ENCODE assay signal across 9 mouse cellular contexts in the genomic region with DNA sequence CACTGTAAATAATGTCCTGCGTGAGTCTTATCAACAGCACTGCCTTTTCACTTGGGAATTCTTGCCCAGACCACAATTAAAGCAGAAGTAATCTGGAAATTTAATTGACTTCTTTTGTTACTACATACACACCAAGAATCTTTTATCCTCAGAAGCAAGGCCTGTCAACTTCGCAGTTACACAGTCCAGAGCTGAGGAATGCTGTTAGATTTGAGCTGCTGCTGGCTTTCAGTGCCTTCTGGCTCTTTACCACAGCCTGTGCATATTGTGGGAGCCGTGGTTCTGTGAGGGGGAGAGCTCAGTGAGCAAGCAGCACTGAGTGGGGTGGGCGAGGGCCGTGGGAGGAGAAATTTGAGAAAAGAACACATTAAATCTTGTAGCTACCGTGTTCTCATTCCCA. TPM values are rescaled to one million over a fixed set of nuclear protein-coding genes. Genes with fewer than 3 reads are reported as not detected.
A peak's percentile ranks its signal among the peaks of the same experiment; 100 is the strongest.
DNase-seq lines count a peak whose midpoint lies in the region; ATAC-seq and TF ChIP-seq lines count a peak whose summit lies in the region.
"Had no signal": no experiment of that assay in that cellular context is flagged by ENCODE, and none has a peak within 500 bp of the region (broad histone marks: within the 10 kb centered on the region; RNA-seq: fewer than 3 reads in every experiment).

No protein-coding gene starts in this region.

- no peaks in the 10 kb centered on the region for H3K27me3 ChIP-seq in hindbrain, embryonic 16.5 days (replicated peaks; ENCODE audit: control insufficient read depth, insufficient read depth, low read length)
- H3K27me3 ChIP-seq in hindbrain, embryonic 12.5 days: no peaks in the 10 kb centered on the region
- no peaks in the 10 kb centered on the region for H3K27me3 ChIP-seq in midbrain, embryonic 16.5 days (ENCODE audit: control insufficient read depth, insufficient read depth, low read depth, low read length)

- H3K36me3 ChIP-seq in hindbrain, embryonic 16.5 days (ENCODE audit: control insufficient read depth, insufficient read depth, low read length): no peaks in the 10 kb centered on the region
- no peaks in the 10 kb centered on the region for H3K36me3 ChIP-seq in hindbrain, embryonic 12.5 days
- H3K36me3 ChIP-seq in macrophage (ENCODE audit: inconsistent target): no peaks in the 10 kb centered on the region
- no peaks in the 10 kb centered on the region for H3K36me3 ChIP-seq in midbrain, embryonic 16.5 days (ENCODE audit: control insufficient read depth, insufficient read depth, low read length)

- peak; percentile 54 to 70 for DNase-seq in kidney, postnatal 4 days
- DNase-seq in embryo, embryonic 10 days (ENCODE audit: low spot score): no peak
- no peak for DNase-seq in gastrocnemius, postnatal 10 days

- TF ChIP-seq POLR2A in cortical plate, adult 2 months (IDR thresholded peaks at IDR 0.05; ENCODE audit: extremely low read depth, insufficient read depth, low read length): peak; percentile 66

- H3K9ac ChIP-seq in hindbrain, embryonic 16.5 days (ENCODE audit: low read depth, low read length): no peak overlapping the region
- no peak overlapping the region for H3K9ac ChIP-seq in hindbrain, embryonic 12.5 days
- H3K9ac ChIP-seq in midbrain, embryonic 16.5 days (ENCODE audit: low read depth, low read length): no peak overlapping the region

- TF ChIP-seq CTCF in cortical plate, adult 2 months (IDR thresholded peaks at IDR 0.05; ENCODE audit: extremely low read depth, insufficient read depth, low read length): no peak

- no peaks in the 10 kb centered on the region for H3K9me3 ChIP-seq in hindbrain, embryonic 16.5 days (ENCODE audit: control insufficient read depth, low read length)
- H3K9me3 ChIP-seq in hindbrain, embryonic 12.5 days (replicated peaks): no peaks in the 10 kb centered on the region
- H3K9me3 ChIP-seq in midbrain, embryonic 16.5 days (replicated peaks; ENCODE audit: control insufficient read depth, low read length, poor library complexity, severe bottlenecking): no peaks in the 10 kb centered on the region
- H3K9me3 ChIP-seq: G1E had no signal

- H3K4me2 ChIP-seq in hindbrain, embryonic 16.5 days (ENCODE audit: low read length): no peak overlapping the region
- no peak overlapping the region for H3K4me2 ChIP-seq in hindbrain, embryonic 12.5 days (replicated peaks)
- H3K4me2 ChIP-seq in midbrain, embryonic 16.5 days (ENCODE audit: low read length): no peak overlapping the region

- ATAC-seq in hindbrain, embryonic 16.5 days: no peak
- ATAC-seq in hindbrain, embryonic 12.5 days (ENCODE audit: low FRiP score): no peak
- ATAC-seq in midbrain, embryonic 16.5 days: no peak

- H3K4me3 ChIP-seq in hindbrain, embryonic 16.5 days (ENCODE audit: low read length): no peak overlapping the region
- no peak overlapping the region for H3K4me3 ChIP-seq in hindbrain, embryonic 12.5 days
- H3K4me3 ChIP-seq in cortical plate, adult 2 months (ENCODE audit: insufficient read depth, low read length): peak overlapping the region; percentile 3; the same call in 1 of the 2 replicates
- H3K4me3 ChIP-seq in macrophage (ENCODE audit: inconsistent target): peak overlapping the region; percentile 91; the same call in 1 of the 2 replicates
- no peak overlapping the region for H3K4me3 ChIP-seq in midbrain, embryonic 16.5 days (ENCODE audit: low read depth, low read length)

- H3K79me2 ChIP-seq in macrophage (ENCODE audit: inconsistent target): peaks cover 89% of the 10 kb centered on the region

- H3K4me1 ChIP-seq in hindbrain, embryonic 16.5 days (ENCODE audit: control insufficient read depth, insufficient read depth, low read depth, low read length): peaks cover 34% of the 10 kb centered on the region
- H3K4me1 ChIP-seq in hindbrain, embryonic 12.5 days: peaks cover 32% of the 10 kb centered on the region
- peaks cover 8% of the 10 kb centered on the region for H3K4me1 ChIP-seq in cortical plate, adult 2 months (ENCODE audit: control insufficient read depth, insufficient read depth, low read length)
- peaks cover 34% of the 10 kb centered on the region for H3K4me1 ChIP-seq in midbrain, embryonic 16.5 days (ENCODE audit: control insufficient read depth, insufficient read depth, low read length)

- H3K27ac ChIP-seq in hindbrain, embryonic 16.5 days (ENCODE audit: low read depth, low read length): peak overlapping the region; percentile 51; the same call in 1 of the 2 replicates
- H3K27ac ChIP-seq in hindbrain, embryonic 12.5 days: no peak overlapping the region
- no peak overlapping the region for H3K27ac ChIP-seq in cortical plate, adult 2 months (ENCODE audit: insufficient read depth, low read length)
- peak overlapping the region; percentile 94 for H3K27ac ChIP-seq in macrophage
- H3K27ac ChIP-seq in midbrain, embryonic 16.5 days (ENCODE audit: low read length): no peak overlapping the region

- 59% methylated on average over 6 of the region's 6 CpGs for WGBS in hindbrain, embryonic 16.5 days
- WGBS in hindbrain, embryonic 12.5 days: 76% methylated on average over 6 of the region's 6 CpGs
- WGBS in macrophage (ENCODE audit: missing documents): 28% methylated on average over 6 of the region's 6 CpGs
- 73% methylated on average over 6 of the region's 6 CpGs for WGBS in midbrain, embryonic 16.5 days

RNA-seq across cellular contexts. Expression of a gene that starts 4.4 kb away (rescaled TPM):
- polyA plus RNA-seq in hindbrain, embryonic 16.5 days (2015; fragmentation: Nextera tagmentation; extraction: Ambion mirVana): 411 and 415 TPM in 2 replicates
- polyA plus RNA-seq in hindbrain, embryonic 12.5 days (2016; fragmentation: Nextera tagmentation; extraction: Ambion mirVana): 370 and 394 TPM in 2 replicates
- polyA plus RNA-seq in cortical plate, adult 2 months (2012; rRNA removed): 232 and 248 TPM in 2 replicates
- total RNA-seq in macrophage (2018; cell fraction: chromatin; rRNA removed): 100 to 1,000 TPM; 109 to 196 (median 161) TPM
- 1,000 to 10,000 TPM in 1 of 26 experiments, 100 to 1,000 TPM in 25; 673 to 1,009 (median 822) TPM for total RNA-seq in macrophage (2018; cell fraction: cytosol; rRNA removed)
- total RNA-seq in macrophage (2018; cell fraction: nucleus; rRNA removed): 100 to 1,000 TPM; 202 to 455 (median 266) TPM
- polyA plus RNA-seq in macrophage (2018): 677 to 1,406 TPM (median 1,257 TPM) in 3 replicates
- total RNA-seq in gastrocnemius, postnatal 10 days (2021): 100 to 1,000 TPM; 104 to 116 TPM
- 434 and 444 TPM in 2 replicates for polyA plus RNA-seq in midbrain, embryonic 16.5 days (2015; fragmentation: Nextera tagmentation; extraction: Ambion mirVana)

RNA-seq across cellular contexts. Expression of a gene that starts 38.0 kb away (rescaled TPM):
- 0.20 TPM in 1 of 2 replicates, not detected in the other for polyA plus RNA-seq in hindbrain, embryonic 16.5 days (2015; fragmentation: Nextera tagmentation; extraction: Ambion mirVana)
- 0.19 TPM in 1 of 2 replicates, not detected in the other for polyA plus RNA-seq in hindbrain, embryonic 12.5 days (2016; fragmentation: Nextera tagmentation; extraction: Ambion mirVana)
- not detected in 2 replicates for polyA plus RNA-seq in cortical plate, adult 2 months (2012; rRNA removed)
- total RNA-seq in macrophage (2018; cell fraction: chromatin; rRNA removed): not detected
- not detected for total RNA-seq in macrophage (2018; cell fraction: cytosol; rRNA removed)
- total RNA-seq in macrophage (2018; cell fraction: nucleus; rRNA removed): not detected
- polyA plus RNA-seq in macrophage (2018): not detected in 3 replicates
- under 1 TPM in 1 of 2 experiments, not detected in 1; 0.25 TPM for total RNA-seq in gastrocnemius, postnatal 10 days (2021)
- 0.20 and 0.34 TPM in 2 replicates for polyA plus RNA-seq in midbrain, embryonic 16.5 days (2015; fragmentation: Nextera tagmentation; extraction: Ambion mirVana)
- polyA plus RNA-seq: G1E had no signal

RNA-seq across cellular contexts. Expression of a gene that starts 44.2 kb away (rescaled TPM):
- 237 and 241 TPM in 2 replicates for polyA plus RNA-seq in hindbrain, embryonic 16.5 days (2015; fragmentation: Nextera tagmentation; extraction: Ambion mirVana)
- polyA plus RNA-seq in hindbrain, embryonic 12.5 days (2016; fragmentation: Nextera tagmentation; extraction: Ambion mirVana): 180 and 183 TPM in 2 replicates
- polyA plus RNA-seq in cortical plate, adult 2 months (2012; rRNA removed): 172 and 173 TPM in 2 replicates
- 100 to 1,000 TPM in 15 of 26 experiments, 10 to 100 TPM in 11; 59.6 to 168 (median 103) TPM for total RNA-seq in macrophage (2018; cell fraction: chromatin; rRNA removed)
- total RNA-seq in macrophage (2018; cell fraction: cytosol; rRNA removed): 100 to 1,000 TPM in 14 of 26 experiments, 10 to 100 TPM in 12; 71.7 to 130 (median 108) TPM
- 100 to 1,000 TPM in 6 of 26 experiments, 10 to 100 TPM in 20; 63.0 to 123 (median 93.6) TPM for total RNA-seq in macrophage (2018; cell fraction: nucleus; rRNA removed)
- polyA plus RNA-seq in macrophage (2018): 115 to 127 TPM (median 119 TPM) in 3 replicates
- total RNA-seq in gastrocnemius, postnatal 10 days (2021): 10 to 100 TPM; 90.7 to 94.4 TPM
- polyA plus RNA-seq in midbrain, embryonic 16.5 days (2015; fragmentation: Nextera tagmentation; extraction: Ambion mirVana): 205 and 212 TPM in 2 replicates

RNA-seq across cellular contexts. Expression of a gene that starts 44.4 kb away (rescaled TPM):
- 166 and 167 TPM in 2 replicates for polyA plus RNA-seq in hindbrain, embryonic 16.5 days (2015; fragmentation: Nextera tagmentation; extraction: Ambion mirVana)
- polyA plus RNA-seq in hindbrain, embryonic 12.5 days (2016; fragmentation: Nextera tagmentation; extraction: Ambion mirVana): 94.0 and 97.8 TPM in 2 replicates
- 127 and 138 TPM in 2 replicates for polyA plus RNA-seq in cortical plate, adult 2 months (2012; rRNA removed)
- 10 to 100 TPM in 15 of 26 experiments, 1 to 10 TPM in 11; 2.3 to 31.8 (median 11.8) TPM for total RNA-seq in macrophage (2018; cell fraction: chromatin; rRNA removed)
- total RNA-seq in macrophage (2018; cell fraction: cytosol; rRNA removed): 10 to 100 TPM; 25.9 to 46.8 (median 36.7) TPM
- 10 to 100 TPM in 14 of 26 experiments, 1 to 10 TPM in 12; 4.5 to 23.2 (median 10.1) TPM for total RNA-seq in macrophage (2018; cell fraction: nucleus; rRNA removed)
- polyA plus RNA-seq in macrophage (2018): 20.6 to 40.9 TPM (median 36.6 TPM) in 3 replicates
- total RNA-seq in gastrocnemius, postnatal 10 days (2021): 10 to 100 TPM; 69.7 to 70.5 TPM
- polyA plus RNA-seq in midbrain, embryonic 16.5 days (2015; fragmentation: Nextera tagmentation; extraction: Ambion mirVana): 117 and 125 TPM in 2 replicates

RNA-seq across cellular contexts. Expression of a gene that starts 45.9 kb away (rescaled TPM):
- not detected in 2 replicates for polyA plus RNA-seq in hindbrain, embryonic 16.5 days (2015; fragmentation: Nextera tagmentation; extraction: Ambion mirVana)
- polyA plus RNA-seq in hindbrain, embryonic 12.5 days (2016; fragmentation: Nextera tagmentation; extraction: Ambion mirVana): not detected in 2 replicates
- polyA plus RNA-seq in cortical plate, adult 2 months (2012; rRNA removed): not detected in 2 replicates
- under 1 TPM in 1 of 26 experiments, not detected in 25; 0.67 TPM for total RNA-seq in macrophage (2018; cell fraction: chromatin; rRNA removed)
- total RNA-seq in macrophage (2018; cell fraction: cytosol; rRNA removed): not detected
- not detected for total RNA-seq in macrophage (2018; cell fraction: nucleus; rRNA removed)
- not detected in 3 replicates for polyA plus RNA-seq in macrophage (2018)
- not detected for total RNA-seq in gastrocnemius, postnatal 10 days (2021)
- polyA plus RNA-seq in midbrain, embryonic 16.5 days (2015; fragmentation: Nextera tagmentation; extraction: Ambion mirVana): not detected in 2 replicates
- polyA plus RNA-seq: G1E had no signal

Comparison
In these comparisons a context has a peak if more than half of its experiments do, and no peak if none do; other contexts are left out.
1. H3K27ac ChIP-seq: peak in hindbrain, embryonic 16.5 days (single experiment) and macrophage (single experiment); none in hindbrain, embryonic 12.5 days (single experiment), cortical plate, adult 2 months (single experiment) and midbrain, embryonic 16.5 days (single experiment).
2. H3K4me3 ChIP-seq: peak in cortical plate, adult 2 months (single experiment) and macrophage (single experiment); none in hindbrain, embryonic 16.5 days (single experiment), hindbrain, embryonic 12.5 days (single experiment) and midbrain, embryonic 16.5 days (single experiment).
3. DNase-seq: peak in kidney, postnatal 4 days (2 of 2); none in embryo, embryonic 10 days (single experiment) and gastrocnemius, postnatal 10 days (single experiment).